Mouse (Mus musculus) lung, postnatal 0 days (tissue): ENCODE measurements around the gene Wdr63. TPM values are rescaled to one million over a fixed set of nuclear protein-coding genes. Genes with fewer than 3 reads are reported as not detected.
A peak's percentile ranks its signal among the peaks of the same experiment; 100 is the strongest.

Experiments
- ATAC-seq: fragments of 200-750 bp; cut with Nextera tagmentation; 2 replicates; pipeline ENCODE4 v1.8.0; 2017; ENCODE audit warnings: moderate library complexity
- DNase-seq: peaks from one replicate; pipeline ENCODE4 v3.0.0-alpha.2; 2016; ENCODE audit warnings: low spot score
- H3K27ac ChIP-seq: fragments of 300-500 bp; sonication (generic); 2 replicates; pipeline ENCODE4 v1.5.1; 2014; ENCODE audit warnings: antibody characterized with exemption, mild to moderate bottlenecking, low read length, mixed read lengths
- H3K27me3 ChIP-seq: fragments of 300-500 bp; sonication (generic); replicated peaks from 2 replicates; pipeline ENCODE4 v1.6.1; 2014; ENCODE audit warnings: low read length, mixed read lengths; ENCODE audit not compliant: insufficient read depth
- H3K36me3 ChIP-seq: fragments of 300-500 bp; sonication (generic); 2 replicates; pipeline ENCODE4 v1.6.1; 2014; ENCODE audit warnings: low read length, mixed read lengths; ENCODE audit not compliant: insufficient read depth
- H3K4me1 ChIP-seq: fragments of 300-500 bp; sonication (generic); 2 replicates; pipeline ENCODE4 v1.6.1; 2014; ENCODE audit warnings: antibody characterized with exemption, low read depth, low read length, mixed read lengths; ENCODE audit not compliant: insufficient read depth
- H3K4me2 ChIP-seq: fragments of 300-500 bp; sonication (generic); replicated peaks from 2 replicates; pipeline ENCODE4 v1.6.1; 2014; ENCODE audit warnings: low read depth, mild to moderate bottlenecking, low read length, moderate library complexity, mixed read lengths
- H3K4me3 ChIP-seq: fragments of 300-500 bp; sonication (generic); 2 replicates; pipeline ENCODE4 v1.5.1; 2014; ENCODE audit warnings: low read depth, low read length
- H3K9ac ChIP-seq: fragments of 300-500 bp; sonication (generic); replicated peaks from 2 replicates; pipeline ENCODE4 v1.6.1; 2014; ENCODE audit warnings: low read depth, mild to moderate bottlenecking
- H3K9me3 ChIP-seq: fragments of 300-500 bp; sonication (generic); 2 replicates; pipeline ENCODE4 v1.6.1; 2016; ENCODE audit warnings: low read length, mixed read lengths
- CTCF ChIP-seq: IDR thresholded peaks from 2 replicates; pipeline ENCODE4 v1.5.1; 2016; ENCODE audit warnings: antibody characterized with exemption, mild to moderate bottlenecking
- EP300 ChIP-seq: IDR thresholded peaks from 2 replicates; pipeline ENCODE4 v1.6.1; 2016; ENCODE audit warnings: antibody characterized with exemption, mild to moderate bottlenecking, control low read depth
- WGBS: fragments of 180-500 bp; shearing (Covaris S2); extraction: QIAGEN DNeasy Blood & Tissue Kit; methylation state at CpG from one replicate; pipeline ENCODE4 v1.1.7; 2014; 5-methylcytosine and 5-hydroxymethylcytosine counted together
- polyA plus RNA-seq: library from polyadenylated mRNA; unstranded; fragments of >200 nt; fragmentation: Nextera tagmentation; extraction: Ambion mirVana; gene quantifications from 2 replicates; pipeline ENCODE4 v1.2.1, GENCODE M21; 2015

The Wdr63 gene
- polyA plus RNA-seq, 1 experiment from 2014 or later = 2.9 TPM

GRCm38 (mm10) chr3:146014321-146014720 is 93.6 kb downstream of the Wdr63 start:
- H3K4me2 ChIP-seq = no peak overlapping the region

GRCm38 (mm10) chr3:146013490-146013889 is 94.4 kb downstream of the Wdr63 start:
- WGBS = 61% methylated on average over 7 of the region's 7 CpGs
- Histone ChIP-seq H3K27me3 (no peaks in the 10 kb centered on the region), H3K27ac (no peak overlapping the region), H3K4me2 (no peak overlapping the region), H3K36me3 (peaks cover 11% of the 10 kb centered on the region), H3K4me3 (no peak overlapping the region), H3K9ac (no peak overlapping the region), H3K9me3 (no peaks in the 10 kb centered on the region), H3K4me1 (no peaks in the 10 kb centered on the region)
- TF ChIP-seq CTCF (no peak), EP300 (no peak)
- ATAC-seq (peak; percentile 14; the same call in 1 of the 2 replicates), DNase-seq (no peak)

More at GRCm38 (mm10) chr3:146014321-146014720, 93.6 kb downstream of the Wdr63 start:
- Histone ChIP-seq H3K27ac (no peak overlapping the region), H3K36me3 (peaks cover 11% of the 10 kb centered on the region), H3K4me3 (no peak overlapping the region), H3K27me3 (no peaks in the 10 kb centered on the region), H3K9me3 (no peaks in the 10 kb centered on the region), H3K4me1 (no peaks in the 10 kb centered on the region), H3K9ac (no peak overlapping the region)
- ATAC-seq (no peak), DNase-seq (no peak)
- 92% methylated on average over 12 of the region's 12 CpGs for WGBS
- no peak for TF ChIP-seq EP300
- TF ChIP-seq CTCF = no peak

GRCm38 (mm10) chr3:146011544-146012218 is 96.2 kb downstream of the Wdr63 start:
- TF ChIP-seq EP300 (no peak), CTCF (peak; percentile 26; the same call in 1 of the 2 replicates)
- Histone ChIP-seq H3K4me3 (no peak overlapping the region), H3K9ac (no peak overlapping the region), H3K9me3 (no peaks in the 10 kb centered on the region), H3K27ac (no peak overlapping the region), H3K4me1 (no peaks in the 10 kb centered on the region), H3K36me3 (peaks cover 6% of the 10 kb centered on the region; the same call in 1 of the 2 replicates), H3K27me3 (no peaks in the 10 kb centered on the region), H3K4me2 (no peak overlapping the region)
- 65% methylated on average over 8 of the region's 8 CpGs for WGBS
- DNase-seq (no peak), ATAC-seq (no peak)

GRCm38 (mm10) chr3:146010751-146011150 is 97.2 kb downstream of the Wdr63 start:
- H3K36me3 ChIP-seq = no peaks in the 10 kb centered on the region
- no peaks in the 10 kb centered on the region for H3K9me3 ChIP-seq
- no peak overlapping the region for H3K9ac ChIP-seq
- ATAC-seq (no peak), DNase-seq (no peak)
- H3K4me2 ChIP-seq = no peak overlapping the region
- H3K27ac ChIP-seq = no peak overlapping the region
- no peaks in the 10 kb centered on the region for H3K27me3 ChIP-seq
- 97% methylated on average over 4 of the region's 4 CpGs for WGBS
- no peaks in the 10 kb centered on the region for H3K4me1 ChIP-seq
- TF ChIP-seq CTCF (no peak), EP300 (no peak)
- no peak overlapping the region for H3K4me3 ChIP-seq

GRCm38 (mm10) chr3:146009859-146010645 is 97.9 kb downstream of the Wdr63 start:
- H3K27ac ChIP-seq = peak overlapping the region; percentile 62; the same call in 1 of the 2 replicates
- peak; percentile 70 for DNase-seq
- no peak for TF ChIP-seq EP300
- TF ChIP-seq CTCF = no peak
- H3K36me3 ChIP-seq = no peaks in the 10 kb centered on the region
- peak; percentile 78 for ATAC-seq
- no peak overlapping the region for H3K9ac ChIP-seq
- 52% methylated on average over 19 of the region's 20 CpGs for WGBS
- no peak overlapping the region for H3K4me2 ChIP-seq
- H3K27me3 ChIP-seq = no peaks in the 10 kb centered on the region
- H3K4me3 ChIP-seq = no peak overlapping the region
- H3K9me3 ChIP-seq = no peaks in the 10 kb centered on the region
- no peaks in the 10 kb centered on the region for H3K4me1 ChIP-seq

- Histone ChIP-seq H3K9me3 (no peaks in the 10 kb centered on the region), H3K27ac (no peak overlapping the region), H3K36me3 (0 out of 2 replicates have a peak, but pooled peaks cover 12% of the 10 kb centered on the region), H3K4me1 (no peaks in the 10 kb centered on the region), H3K4me2 (no peak overlapping the region), H3K27me3 (no peaks in the 10 kb centered on the region), H3K4me3 (no peak overlapping the region), H3K9ac (no peak overlapping the region)
- TF ChIP-seq CTCF (no peak), EP300 (no peak)
- ATAC-seq (no peak), DNase-seq (no peak)
- 78% methylated on average over 6 of the region's 6 CpGs for WGBS
These were observed 100.1 kb downstream of the Wdr63 start for GRCm38 (mm10) chr3:146007872-146008271.
